Mouse (Mus musculus) CH12.LX (cell line): ENCODE results near the gene Pgap3.

Source experiments
- CHD2 ChIP-seq: IDR thresholded peaks from 2 replicates; pipeline ENCODE4 v1.6.1; 2011; ENCODE audit warnings: low read length, improper control_type of control experiment
- CTCF ChIP-seq, 2 experiments: IDR thresholded peaks in 1 of 2; conservative IDR thresholded peaks in 1 of 2; 2 replicates each; pipeline ENCODE4 v1.5.1; 2011 to 2012; ENCODE audit warnings: low read depth in 2 of 2, low read length in 2 of 2, improper control_type of control experiment in 1 of 2, inconsistent platforms in 1 of 2, mild to moderate bottlenecking in 1 of 2, moderate library complexity in 1 of 2
- EP300 ChIP-seq: IDR thresholded peaks from 2 replicates; pipeline ENCODE4 v1.6.1; 2011; ENCODE audit warnings: low read length, improper control_type of control experiment
- MYC ChIP-seq: IDR thresholded peaks from 2 replicates; pipeline ENCODE4 v1.6.1; 2011; ENCODE audit warnings: low read depth, mild to moderate bottlenecking, improper control_type of control experiment, low read length
- SIN3A ChIP-seq: IDR thresholded peaks from 2 replicates; pipeline ENCODE4 v1.6.1; 2012; ENCODE audit warnings: low read length, improper control_type of control experiment, inconsistent platforms
- TBP ChIP-seq: conservative IDR thresholded peaks from 2 replicates; pipeline ENCODE4 v1.6.1; 2011; ENCODE audit warnings: low read depth, low read length, improper control_type of control experiment

GRCm38 (mm10) chr11:98418273-98418672, 18.0 kb upstream of the Pgap3 start:
- TF ChIP-seq MYC (no peak), CTCF (conservative IDR thresholded peaks at IDR 0.05 in 1 of 2, IDR thresholded peaks at IDR 0.05 in 1 of 2; ENCODE audit: low read depth in 2 of 2, low read length in 2 of 2) (no peak), EP300 (no peak), SIN3A (no peak), CHD2 (no peak), TBP (no peak)
